Mouse (Mus musculus) MEL (cell line): ENCODE data around the gene 1700042G07Rik. TPM values are rescaled to one million over a fixed set of nuclear protein-coding genes. Genes with fewer than 3 reads are reported as not detected.
A peak's percentile ranks its signal among the peaks of the same experiment; 100 is the strongest.

ENCODE experiments used
- DNase-seq: peaks from one replicate; pipeline ENCODE4 v3.0.0; 2011; ENCODE audit warnings: low read depth, low spot score
- H3K27ac ChIP-seq: 2 replicates; pipeline ENCODE4 v1.5.1; 2012; ENCODE audit warnings: low read depth, mild to moderate bottlenecking, control low read depth, low read length, moderate library complexity; ENCODE audit not compliant: control insufficient read depth
- H3K27me3 ChIP-seq, 2 experiments: fragments of 150-350 bp in 1 of 2; sonication (generic) in 1 of 2; 2 replicates each; pipeline ENCODE4 v1.6.1; 2012; ENCODE audit warnings: low read length in 2 of 2, mild to moderate bottlenecking in 2 of 2, improper control_type of control experiment in 1 of 2, moderate library complexity in 1 of 2; ENCODE audit not compliant: insufficient read depth in 2 of 2, control insufficient read depth in 1 of 2
- H3K36me3 ChIP-seq, 2 experiments: 2 replicates each; pipeline ENCODE4 v1.6.1; 2012 to 2014; ENCODE audit warnings: low read length in 2 of 2, improper control_type of control experiment in 1 of 2, inconsistent platforms in 1 of 2, mild to moderate bottlenecking in 1 of 2; ENCODE audit not compliant: insufficient read depth in 2 of 2, control insufficient read depth in 1 of 2
- H3K4me1 ChIP-seq, 2 experiments: fragments of 150-350 bp in 1 of 2; sonication (generic) in 1 of 2; 2 replicates each; pipeline ENCODE4 v1.6.1; 2012; ENCODE audit warnings: low read length in 2 of 2, improper control_type of control experiment in 1 of 2, mild to moderate bottlenecking in 1 of 2; ENCODE audit not compliant: insufficient read depth in 2 of 2, control insufficient read depth in 1 of 2
- H3K4me3 ChIP-seq, 2 experiments: fragments of 150-350 bp in 1 of 2; sonication (generic) in 1 of 2; 2 replicates each; pipeline ENCODE4 v1.5.1; 2012; ENCODE audit warnings: low read depth in 2 of 2, low read length in 2 of 2, mild to moderate bottlenecking in 2 of 2, moderate library complexity in 2 of 2, control low read depth in 1 of 2, improper control_type of control experiment in 1 of 2; ENCODE audit not compliant: control insufficient read depth in 1 of 2, insufficient read depth in 1 of 2
- H3K79me2 ChIP-seq: 2 replicates; pipeline ENCODE4 v1.6.1; 2012; ENCODE audit warnings: mild to moderate bottlenecking, low read length, moderate library complexity; ENCODE audit not compliant: control insufficient read depth, poor library complexity, insufficient read depth
- H3K9ac ChIP-seq: 2 replicates; pipeline ENCODE4 v1.6.1; 2012; ENCODE audit warnings: low read depth, mild to moderate bottlenecking, control low read depth, low read length, moderate library complexity; ENCODE audit not compliant: control insufficient read depth, poor library complexity, severe bottlenecking
- H3K9me3 ChIP-seq: fragments of 150-350 bp; sonication (generic); replicated peaks from 2 replicates; pipeline ENCODE4 v1.6.1; 2012; ENCODE audit warnings: mild to moderate bottlenecking, low read length, improper control_type of control experiment, moderate library complexity; ENCODE audit not compliant: insufficient read depth
- CHD1 ChIP-seq: IDR thresholded peaks from 2 replicates; pipeline ENCODE4 v1.6.1; 2012; ENCODE audit warnings: low read depth, mild to moderate bottlenecking, inconsistent platforms, low read length, improper control_type of control experiment
- CHD2 ChIP-seq: IDR thresholded peaks from 2 replicates; pipeline ENCODE4 v1.6.1; 2011; ENCODE audit warnings: low read length, improper control_type of control experiment
- CTCF ChIP-seq, 3 experiments: IDR thresholded peaks in 2 of 3; conservative IDR thresholded peaks in 1 of 3; 2 replicates each; pipeline ENCODE4 v1.5.1; 2011 to 2012; ENCODE audit warnings: low read length in 3 of 3, low read depth in 2 of 3, mild to moderate bottlenecking in 2 of 3, improper control_type of control experiment in 1 of 3, inconsistent platforms in 1 of 3, mixed read lengths in 1 of 3, moderate library complexity in 1 of 3; ENCODE audit not compliant: control insufficient read depth in 1 of 3, insufficient read depth in 1 of 3, poor library complexity in 1 of 3, severe bottlenecking in 1 of 3
- ELF1 ChIP-seq: IDR thresholded peaks from 2 replicates; pipeline ENCODE4 v1.6.1; 2014; ENCODE audit warnings: low read depth, mild to moderate bottlenecking, inconsistent platforms, low read length, improper control_type of control experiment, moderate library complexity
- EP300 ChIP-seq, 2 experiments: IDR thresholded peaks; 2 replicates each; pipeline ENCODE4 v1.6.1; 2011; ENCODE audit warnings: improper control_type of control experiment in 2 of 2, low read length in 2 of 2, low read depth in 1 of 2, mild to moderate bottlenecking in 1 of 2
- GATA1 ChIP-seq: IDR thresholded peaks from 2 replicates; pipeline ENCODE4 v1.6.1; 2011; ENCODE audit warnings: low read depth, low read length, improper control_type of control experiment
- KAT2A ChIP-seq: conservative IDR thresholded peaks from 2 replicates; pipeline ENCODE4 v1.6.1; 2012; ENCODE audit warnings: low read depth, low read length, improper control_type of control experiment, inconsistent platforms
- MAZ ChIP-seq: IDR thresholded peaks from 2 replicates; pipeline ENCODE4 v1.6.1; 2012; ENCODE audit warnings: low read depth, mild to moderate bottlenecking, inconsistent platforms, low read length, improper control_type of control experiment
- MEF2A ChIP-seq: IDR thresholded peaks from 2 replicates; pipeline ENCODE4 v1.6.1; 2014; ENCODE audit warnings: low read depth, mild to moderate bottlenecking, inconsistent platforms, low read length, improper control_type of control experiment; ENCODE audit not compliant: poor library complexity, insufficient replicate concordance, severe bottlenecking; ENCODE audit errors: extremely low read depth
- MXI1 ChIP-seq: IDR thresholded peaks from 2 replicates; pipeline ENCODE4 v1.6.1; 2011; ENCODE audit warnings: mild to moderate bottlenecking, low read depth, low read length, improper control_type of control experiment
- MYC ChIP-seq: IDR thresholded peaks from 2 replicates; pipeline ENCODE4 v1.6.1; 2011; ENCODE audit warnings: low read depth, mild to moderate bottlenecking, low read length, improper control_type of control experiment, moderate library complexity
- NELFE ChIP-seq: IDR thresholded peaks from 2 replicates; pipeline ENCODE4 v1.6.1; 2011; ENCODE audit warnings: low read depth, low read length, improper control_type of control experiment
- NRF1 ChIP-seq: IDR thresholded peaks from 2 replicates; pipeline ENCODE4 v1.6.1; 2014; ENCODE audit warnings: low read depth, mild to moderate bottlenecking, inconsistent platforms, low read length, improper control_type of control experiment, moderate library complexity; ENCODE audit not compliant: poor library complexity, insufficient read depth, severe bottlenecking
- POLR2A ChIP-seq, 2 experiments: IDR thresholded peaks; 2 replicates each; pipeline ENCODE4 v1.6.1; 2011 to 2012; ENCODE audit warnings: low read length in 2 of 2, mild to moderate bottlenecking in 2 of 2, control low read depth in 1 of 2, improper control_type of control experiment in 1 of 2, low read depth in 1 of 2, moderate library complexity in 1 of 2; ENCODE audit not compliant: control insufficient read depth in 1 of 2, insufficient read depth in 1 of 2, poor library complexity in 1 of 2
- POLR2AphosphoS5 ChIP-seq: IDR thresholded peaks from 2 replicates; pipeline ENCODE4 v1.6.1; 2012; ENCODE audit warnings: low read depth, borderline replicate concordance, mild to moderate bottlenecking, inconsistent platforms, low read length, moderate library complexity, mixed read lengths
- RCOR1 ChIP-seq: IDR thresholded peaks from 2 replicates; pipeline ENCODE4 v1.6.1; 2012; ENCODE audit warnings: low read depth, mild to moderate bottlenecking, inconsistent platforms, low read length, improper control_type of control experiment
- USF1 ChIP-seq: IDR thresholded peaks from 2 replicates; pipeline ENCODE4 v1.6.1; 2014; ENCODE audit warnings: low read depth, mild to moderate bottlenecking, inconsistent platforms, low read length, improper control_type of control experiment, moderate library complexity
- USF2 ChIP-seq, 2 experiments: IDR thresholded peaks; 2 replicates each; pipeline ENCODE4 v1.6.1; 2011 to 2012; ENCODE audit warnings: improper control_type of control experiment in 2 of 2, low read length in 2 of 2, borderline replicate concordance in 1 of 2, inconsistent platforms in 1 of 2, low read depth in 1 of 2, mild to moderate bottlenecking in 1 of 2; ENCODE audit not compliant: insufficient read depth in 1 of 2
- ZKSCAN1 ChIP-seq: IDR thresholded peaks from 2 replicates; pipeline ENCODE4 v1.6.1; 2012; ENCODE audit warnings: low read depth, mild to moderate bottlenecking, inconsistent platforms, low read length, improper control_type of control experiment, moderate library complexity
- ZNF384 ChIP-seq: IDR thresholded peaks from 2 replicates; pipeline ENCODE4 v1.6.1; 2012; ENCODE audit warnings: low read depth, mild to moderate bottlenecking, inconsistent platforms, low read length, improper control_type of control experiment
- polyA plus RNA-seq, 2 experiments: library from polyadenylated mRNA; stranded (reverse) in 1 of 2; unstranded in 1 of 2; fragments of >175 nt in 1 of 2; fragments of >200 nt in 1 of 2; gene quantifications; 2 replicates each; pipeline versions ENCODE4 v1.2.1 to v1.2.4; 2012; ENCODE audit warnings: low replicate concordance in 2 of 2, low read depth in 1 of 2; ENCODE audit not compliant: insufficient read length in 2 of 2, insufficient read depth in 1 of 2, missing spikeins in 1 of 2
- total RNA-seq: library from RNA; depleted of rRNA; stranded (reverse); fragments of 300-350 nt; gene quantifications from 2 replicates; pipeline ENCODE4 v1.2.3, GENCODE M21; 2012

The 1700042G07Rik gene
- total and polyA plus RNA-seq, 3 experiments: not detected

GRCm38 (mm10) chr4:116221140-116221851 lies 48.1 kb downstream of the 1700042G07Rik start, which contains the start of gene Pik3r3 (continued):
- peak; percentile 100 for TF ChIP-seq CHD1
- no peak for TF ChIP-seq POLR2AphosphoS5
- peak; percentile 72 for TF ChIP-seq NRF1
- TF ChIP-seq CTCF (IDR thresholded peaks at IDR 0.05 in 2 of 3, conservative IDR thresholded peaks at IDR 0.05 in 1 of 3; ENCODE audit: control insufficient read depth in 1 of 3, insufficient read depth in 1 of 3, low read depth in 2 of 3, low read length in 3 of 3, poor library complexity in 1 of 3, severe bottlenecking in 1 of 3): 0 out of 6 replicates have a peak, but pooled peaks of 1 of the 3 experiments have one; percentile 7
- TF ChIP-seq ELF1: no peak
- no peak for TF ChIP-seq RCOR1
- TF ChIP-seq NELFE: peak; percentile 92
- TF ChIP-seq POLR2A (IDR thresholded peaks at IDR 0.05; ENCODE audit: control insufficient read depth in 1 of 2, insufficient read depth in 1 of 2, low read depth in 1 of 2, low read length in 2 of 2, poor library complexity in 1 of 2): peak; percentile 95 to 97
- peak; percentile 3; the same call in 1 of the 2 replicates for TF ChIP-seq CHD2
- TF ChIP-seq, all 39 proteins: peak for 20

- Histone ChIP-seq H3K27ac (peak overlapping the region; percentile 86), H3K9me3 (no peaks in the 10 kb centered on the region), H3K27me3 (no peaks in the 10 kb centered on the region), H3K36me3 (peaks cover 0 to 8% of the 10 kb centered on the region in 2 experiments; a peak in 2 of 4 replicates), H3K4me1 (peaks cover 4% of the 10 kb centered on the region in 2 experiments; a peak in 3 of 4 replicates), H3K79me2 (peaks cover 4% of the 10 kb centered on the region; the same call in 1 of the 2 replicates), H3K9ac (peak overlapping the region; percentile 84), H3K4me3 (peak overlapping the region; percentile 84 to 85)
- DNase-seq: no peak
- peak; percentile 87 for TF ChIP-seq ZNF384
- TF ChIP-seq EP300 (IDR thresholded peaks at IDR 0.05; ENCODE audit: low read depth in 1 of 2, low read length in 2 of 2): no peak
- TF ChIP-seq USF1: no peak
- TF ChIP-seq POLR2A (IDR thresholded peaks at IDR 0.05; ENCODE audit: control insufficient read depth in 1 of 2, insufficient read depth in 1 of 2, low read depth in 1 of 2, low read length in 2 of 2, poor library complexity in 1 of 2): no peak
- no peak for TF ChIP-seq ZKSCAN1
- TF ChIP-seq NRF1: no peak
- TF ChIP-seq USF2 (IDR thresholded peaks at IDR 0.05; ENCODE audit: borderline replicate concordance in 1 of 2, insufficient read depth in 1 of 2, low read depth in 1 of 2, low read length in 2 of 2): no peak
- TF ChIP-seq GATA1: no peak
- no peak for TF ChIP-seq KAT2A
- no peak for TF ChIP-seq MXI1
- TF ChIP-seq MAZ: no peak
- TF ChIP-seq POLR2AphosphoS5: no peak
- TF ChIP-seq MYC: peak; percentile 20; the same call in 1 of the 2 replicates
- TF ChIP-seq MEF2A: no peak
- 0 out of 2 replicates have a peak, but pooled peaks have one; percentile 21 for TF ChIP-seq RCOR1
These were observed 49.0 kb downstream of the 1700042G07Rik start for GRCm38 (mm10) chr4:116221996-116222842.
